Mouse (Mus musculus) liver, adult 2 months (tissue): Measurements from ENCODE around the gene Pifo. TPM values are rescaled to one million over a fixed set of nuclear protein-coding genes. Genes with fewer than 3 reads are reported as not detected.
"Not testable (repeated sequence)": the region's sequence is repeated elsewhere in the genome, so short reads cannot be mapped to it uniquely, and the experiment has no call there.

Experiments used
- DNase-seq: peaks from one replicate; pipeline ENCODE4 v3.0.0-alpha.2; 2011; ENCODE audit warnings: low read depth, low spot score; ENCODE audit errors: extremely low read depth
- H3K27ac ChIP-seq: fragments of 200-500 bp; replicated peaks from 2 replicates; pipeline ENCODE4 v1.5.1; 2012; ENCODE audit warnings: low read depth, mild to moderate bottlenecking, control low read depth, inconsistent platforms, low read length; ENCODE audit not compliant: insufficient read depth
- H3K27me3 ChIP-seq: fragments of 200-500 bp; 2 replicates; pipeline ENCODE4 v1.6.1; 2012; ENCODE audit warnings: mild to moderate bottlenecking, moderate library complexity, low read length, inconsistent platforms; ENCODE audit not compliant: control insufficient read depth, insufficient read depth
- H3K36me3 ChIP-seq: fragments of 200-500 bp; 2 replicates; pipeline ENCODE4 v1.6.1; 2012; ENCODE audit warnings: low read length, inconsistent platforms; ENCODE audit not compliant: control insufficient read depth, insufficient read depth
- H3K4me1 ChIP-seq: fragments of 200-500 bp; 2 replicates; pipeline ENCODE4 v1.6.1; 2011; ENCODE audit warnings: low read length; ENCODE audit not compliant: control insufficient read depth, insufficient read depth
- H3K4me3 ChIP-seq: fragments of 200-500 bp; 2 replicates; pipeline ENCODE4 v1.5.1; 2011; ENCODE audit warnings: low read depth, mild to moderate bottlenecking, control low read depth, low read length, moderate library complexity; ENCODE audit not compliant: insufficient read depth
- H3K79me2 ChIP-seq: fragments of 200-500 bp; 2 replicates; pipeline ENCODE4 v1.6.1; 2012; ENCODE audit warnings: inconsistent platforms, mild to moderate bottlenecking, low read length, moderate library complexity; ENCODE audit not compliant: control insufficient read depth, insufficient read depth
- H3K9ac ChIP-seq: fragments of 200-500 bp; 2 replicates; pipeline ENCODE4 v1.6.1; 2012; ENCODE audit warnings: low read depth, mild to moderate bottlenecking, control low read depth, inconsistent platforms, low read length
- CTCF ChIP-seq: fragments of 200-500 bp; IDR thresholded peaks from 2 replicates; pipeline ENCODE4 v1.5.1; 2011; ENCODE audit warnings: low read depth, low read length, control low read depth
- POLR2A ChIP-seq: fragments of 200-500 bp; IDR thresholded peaks from 2 replicates; pipeline ENCODE4 v1.6.1; 2011; ENCODE audit warnings: low read length, control low read depth; ENCODE audit not compliant: insufficient read depth; ENCODE audit errors: extremely low read depth
- WGBS: fragments of 180-500 bp; shearing (Covaris S2); methylation state at CpG from one replicate; pipeline ENCODE4 v1.1.7; 2018; 5-methylcytosine and 5-hydroxymethylcytosine counted together
- polyA plus RNA-seq: library from polyadenylated mRNA; depleted of rRNA; stranded (reverse); fragments of >200 nt; gene quantifications from 2 replicates; pipeline ENCODE4 v1.2.3, GENCODE M21; 2012
- total RNA-seq: library from RNA; depleted of rRNA; stranded (reverse); fragments of >200 nt; gene quantifications from 2 replicates; pipeline ENCODE4 v1.2.3, GENCODE M21; 2014

Pifo gene
- total and polyA plus RNA-seq, 2 experiments, result not detected

- Histone ChIP-seq H3K79me2 (no peaks in the 10 kb centered on the region), H3K9ac (no peak overlapping the region), H3K4me1 (no peaks in the 10 kb centered on the region), H3K27me3 (no peaks in the 10 kb centered on the region), H3K27ac (no peak overlapping the region), H3K4me3 (no peak overlapping the region), H3K36me3 (no peaks in the 10 kb centered on the region)
- 26% methylated on average over 4 of the region's 4 CpGs for WGBS
- TF ChIP-seq POLR2A (no peak), CTCF (peak; percentile 45)
- peak; percentile 26 for DNase-seq
Measured at GRCm38 (mm10) chr3:105991653-105992283, 22.7 kb downstream of the Pifo start.

- not testable (repeated sequence) for H3K27me3 ChIP-seq, H3K27ac ChIP-seq, H3K79me2 ChIP-seq, H3K4me1 ChIP-seq, H3K4me3 ChIP-seq, H3K36me3 ChIP-seq, DNase-seq, H3K9ac ChIP-seq
- 82% methylated on average over 5 of the region's 5 CpGs for WGBS
Measured at GRCm38 (mm10) chr3:105989611-105990010, 24.8 kb downstream of the Pifo start.

DNA sequence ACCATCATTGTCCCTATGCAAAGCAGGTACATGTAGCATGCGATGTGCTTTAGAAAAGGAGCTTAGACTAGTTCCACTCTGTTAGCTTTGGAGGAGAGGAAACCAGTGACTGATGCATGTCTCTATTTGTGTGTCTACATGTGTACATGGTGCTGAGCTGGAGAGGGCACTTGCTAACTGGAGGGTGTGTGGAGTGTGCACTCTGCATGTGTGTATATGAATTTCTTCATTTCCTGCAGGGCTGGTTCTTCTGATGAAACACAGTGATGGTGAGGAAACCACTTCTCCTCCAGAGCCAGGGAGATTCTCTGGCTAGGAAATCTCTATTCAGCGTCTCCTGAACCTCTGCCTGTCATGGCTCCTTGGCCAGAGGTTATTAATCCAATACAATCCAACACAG is 40.3 kb downstream of the Pifo start:
- Histone ChIP-seq H3K36me3 (peaks cover 8% of the 10 kb centered on the region), H3K4me1 (peaks cover 4% of the 10 kb centered on the region), H3K27ac (no peak overlapping the region), H3K27me3 (no peaks in the 10 kb centered on the region), H3K79me2 (no peaks in the 10 kb centered on the region), H3K4me3 (no peak overlapping the region), H3K9ac (no peak overlapping the region)
- TF ChIP-seq CTCF, result no peak
- TF ChIP-seq POLR2A, result no peak
- DNase-seq, result no peak
- WGBS, result 92% methylated on average over 2 of the region's 2 CpGs

- Histone ChIP-seq H3K27me3 (no peaks in the 10 kb centered on the region), H3K9ac (no peak within 1 kb of the TSS), H3K79me2 (no peaks in the 10 kb centered on the region), H3K36me3 (peaks cover 16% of the 10 kb centered on the region), H3K4me1 (peaks cover 4% of the 10 kb centered on the region), H3K4me3 (no peak within 1 kb of the TSS), H3K27ac (no peak within 1 kb of the TSS)
- TF ChIP-seq POLR2A (no peak), CTCF (no peak)
- WGBS, result 15% methylated on average over 3 of the region's 3 CpGs
- peak; percentile 39 for DNase-seq
Measured at GRCm38 (mm10) chr3:105973411-105973810, 41.0 kb downstream of the Pifo start, which contains the start of gene Ovgp1. Gene Ovgp1, plus strand, starts transcription at chr3:105973711.

- no peak for DNase-seq
- peaks cover 4% of the 10 kb centered on the region for H3K4me1 ChIP-seq
- H3K9ac ChIP-seq, result no peak overlapping the region
- H3K27ac ChIP-seq, result no peak overlapping the region
- no peaks in the 10 kb centered on the region for H3K79me2 ChIP-seq
- H3K27me3 ChIP-seq, result no peaks in the 10 kb centered on the region
- no peak overlapping the region for H3K4me3 ChIP-seq
- peaks cover 30% of the 10 kb centered on the region for H3K36me3 ChIP-seq
- TF ChIP-seq POLR2A (no peak), CTCF (no peak)
- WGBS, result 90% methylated on average over 5 of the region's 5 CpGs
Measured at GRCm38 (mm10) chr3:105971831-105972446, 42.5 kb downstream of the Pifo start.

DNA sequence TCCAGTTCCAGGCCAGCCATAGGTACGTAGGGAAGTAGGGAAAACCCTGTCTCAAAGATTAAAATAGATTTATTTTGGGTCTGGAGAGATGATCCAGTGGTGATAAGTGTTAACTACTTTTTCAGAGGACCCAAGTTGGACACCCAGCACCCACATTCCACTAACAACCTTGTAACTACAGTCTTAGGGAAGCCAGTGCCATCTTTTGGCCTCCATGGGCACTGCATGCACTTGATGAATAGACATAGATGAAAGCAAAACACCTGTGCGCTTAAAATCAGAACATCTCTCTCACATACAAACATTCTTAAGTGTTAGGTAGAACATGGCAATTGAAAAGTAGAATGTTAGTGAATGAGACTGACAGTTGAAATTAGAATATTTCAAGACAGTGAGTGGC is 53.7 kb downstream of the Pifo start:
- H3K79me2 ChIP-seq, result peaks cover 20% of the 10 kb centered on the region; the same call in 1 of the 2 replicates
- DNase-seq, result peak; percentile 10
- H3K4me1 ChIP-seq, result peaks cover 14% of the 10 kb centered on the region
- H3K4me3 ChIP-seq, result no peak overlapping the region
- peaks cover 36% of the 10 kb centered on the region for H3K36me3 ChIP-seq
- no peak overlapping the region for H3K27ac ChIP-seq
- H3K27me3 ChIP-seq, result no peaks in the 10 kb centered on the region
- 99% methylated on average over 2 of the region's 2 CpGs for WGBS
- TF ChIP-seq POLR2A, result no peak
- 0 out of 2 replicates have a peak, but pooled peaks have one; percentile 8 for TF ChIP-seq CTCF
- no peak overlapping the region for H3K9ac ChIP-seq
